Mouse (Mus musculus) kidney, postnatal 0 days (tissue): ENCODE data around the gene Efcab11. TPM values are rescaled to one million over a fixed set of nuclear protein-coding genes. Genes with fewer than 3 reads are reported as not detected.

Experiments
- ATAC-seq: fragments of 200-750 bp; cut with Nextera tagmentation; replicated peaks from 2 replicates; pipeline ENCODE4 v1.8.0; 2017; ENCODE audit warnings: low read depth, moderate number of reproducible peaks, moderate TSS enrichment, moderate library complexity; ENCODE audit not compliant: low FRiP score
- DNase-seq: peaks from one replicate; pipeline ENCODE4 v3.0.0-alpha.2; 2016; ENCODE audit warnings: low spot score
- H3K27ac ChIP-seq: fragments of 300-500 bp; sonication (generic); 2 replicates; pipeline ENCODE4 v1.5.1; 2014; ENCODE audit warnings: mild to moderate bottlenecking
- H3K27me3 ChIP-seq: fragments of 300-500 bp; sonication (generic); 2 replicates; pipeline ENCODE4 v1.6.1; 2014; ENCODE audit warnings: low read length, mixed read lengths; ENCODE audit not compliant: insufficient read depth
- H3K36me3 ChIP-seq: fragments of 300-500 bp; sonication (generic); 2 replicates; pipeline ENCODE4 v1.6.1; 2014; ENCODE audit warnings: low read length, mixed read lengths; ENCODE audit not compliant: insufficient read depth
- H3K4me1 ChIP-seq: fragments of 300-500 bp; sonication (generic); replicated peaks from 2 replicates; pipeline ENCODE4 v1.6.1; 2014; ENCODE audit warnings: antibody characterized with exemption, low read length, mixed read lengths; ENCODE audit not compliant: insufficient read depth
- H3K4me2 ChIP-seq: fragments of 300-500 bp; sonication (generic); 2 replicates; pipeline ENCODE4 v1.6.1; 2014; ENCODE audit warnings: mild to moderate bottlenecking, low read length, moderate library complexity, mixed read lengths
- H3K4me3 ChIP-seq: fragments of 300-500 bp; sonication (generic); replicated peaks from 2 replicates; pipeline ENCODE4 v1.5.1; 2014; ENCODE audit warnings: low read depth, low read length
- H3K9ac ChIP-seq: fragments of 300-500 bp; sonication (generic); 2 replicates; pipeline ENCODE4 v1.6.1; 2014; ENCODE audit warnings: low read depth, low read length
- H3K9me3 ChIP-seq: fragments of 300-500 bp; sonication (generic); replicated peaks from 2 replicates; pipeline ENCODE4 v1.6.1; 2016; ENCODE audit warnings: low read length, inconsistent platforms, mixed read lengths
- CTCF ChIP-seq: IDR thresholded peaks from 2 replicates; pipeline ENCODE4 v1.5.1; 2016; ENCODE audit warnings: antibody characterized with exemption, low read depth, mild to moderate bottlenecking, moderate library complexity
- WGBS: fragments of 180-500 bp; shearing (Covaris S2); extraction: QIAGEN DNeasy Blood & Tissue Kit; methylation state at CpG from one replicate; pipeline ENCODE4 v1.1.7; 2014; 5-methylcytosine and 5-hydroxymethylcytosine counted together
- polyA plus RNA-seq: library from polyadenylated mRNA; unstranded; fragments of >200 nt; fragmentation: Nextera tagmentation; extraction: Ambion mirVana; gene quantifications from 2 replicates; pipeline ENCODE4 v1.2.1, GENCODE M21; 2015

Gene Efcab11
- polyA plus RNA-seq, 1 experiment from 2014 or later: 8.3 TPM

DNA sequence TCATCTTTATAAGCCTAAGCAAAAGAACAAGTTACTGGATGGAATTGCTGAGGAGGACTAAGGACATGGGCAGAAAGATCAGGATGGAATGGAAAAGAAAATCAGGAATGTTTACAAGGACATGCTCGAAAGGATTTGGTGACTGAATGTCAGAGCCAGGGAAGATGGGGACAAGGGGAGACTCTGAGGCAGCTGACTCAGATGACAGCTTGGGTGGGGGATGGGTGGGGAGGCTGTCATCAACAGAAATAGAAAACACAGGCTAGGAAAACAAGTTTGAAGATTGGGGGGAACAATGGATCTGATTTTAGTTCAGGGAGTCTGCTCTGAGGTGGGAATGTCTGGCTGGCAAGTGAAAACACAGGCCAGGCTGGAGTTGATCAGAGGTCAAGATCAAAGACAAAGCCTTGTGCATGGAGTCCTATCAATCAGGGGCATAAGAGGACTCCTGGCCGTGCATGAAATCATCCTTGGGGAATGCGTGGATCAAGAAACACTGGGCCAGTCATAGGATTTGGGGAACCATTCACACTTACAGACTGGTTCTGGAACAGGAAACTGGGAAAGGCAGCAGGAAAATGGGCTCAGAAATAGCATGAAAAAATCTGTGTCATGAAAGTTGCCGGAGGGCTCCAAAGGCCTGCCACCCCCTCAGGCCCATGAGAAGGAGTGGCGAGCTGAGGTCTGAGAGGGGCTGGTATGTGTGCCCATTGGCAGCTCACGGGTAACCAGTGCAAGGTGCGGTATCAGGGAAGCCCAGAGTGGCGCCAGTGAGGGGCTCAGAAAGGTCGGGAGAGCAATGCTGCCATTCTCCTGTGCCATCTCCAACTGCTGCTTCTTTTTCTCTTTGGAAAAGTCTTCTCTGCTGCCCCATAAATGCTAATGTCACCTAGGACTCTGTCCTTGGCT lies 168.9 kb downstream of the Efcab11 start:
- TF ChIP-seq CTCF: no peak
- H3K27me3 ChIP-seq: no peaks in the 10 kb centered on the region
- no peaks in the 10 kb centered on the region for H3K9me3 ChIP-seq
- ATAC-seq: no peak
- no peak overlapping the region for H3K27ac ChIP-seq
- no peak for DNase-seq
- no peaks in the 10 kb centered on the region for H3K4me1 ChIP-seq
- no peaks in the 10 kb centered on the region for H3K36me3 ChIP-seq
- WGBS: 48% methylated on average over 9 of the region's 9 CpGs
- no peak overlapping the region for H3K4me3 ChIP-seq
- H3K4me2 ChIP-seq: no peak overlapping the region
- no peak overlapping the region for H3K9ac ChIP-seq

DNA sequence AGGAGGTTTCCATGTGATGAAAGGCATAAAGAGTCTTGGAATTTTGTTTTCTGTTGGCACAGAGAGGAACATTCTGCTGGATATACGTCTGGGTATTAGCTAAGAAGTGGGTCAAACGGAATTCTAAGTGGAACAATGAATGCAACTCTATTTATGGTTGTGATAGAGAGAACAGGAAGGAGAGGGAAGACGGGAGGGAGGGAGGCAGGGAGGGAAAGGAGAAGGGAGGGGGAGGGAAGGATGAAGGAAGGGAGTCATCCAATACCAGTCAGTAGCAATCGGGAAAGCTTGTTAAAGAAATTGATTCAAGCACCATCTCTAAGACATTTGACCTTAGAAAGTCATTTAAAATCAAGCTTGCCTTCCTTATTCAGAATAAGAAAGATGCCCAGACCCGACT lies 172.0 kb downstream of the Efcab11 start:
- DNase-seq (no peak), ATAC-seq (no peak)
- no peaks in the 10 kb centered on the region for H3K9me3 ChIP-seq
- WGBS: 29% methylated on average over 5 of the region's 5 CpGs
- no peak overlapping the region for H3K4me2 ChIP-seq
- no peaks in the 10 kb centered on the region for H3K4me1 ChIP-seq
- no peak overlapping the region for H3K27ac ChIP-seq
- TF ChIP-seq CTCF: no peak
- H3K36me3 ChIP-seq: no peaks in the 10 kb centered on the region
- H3K4me3 ChIP-seq: no peak overlapping the region
- H3K9ac ChIP-seq: no peak overlapping the region
- no peaks in the 10 kb centered on the region for H3K27me3 ChIP-seq

DNA sequence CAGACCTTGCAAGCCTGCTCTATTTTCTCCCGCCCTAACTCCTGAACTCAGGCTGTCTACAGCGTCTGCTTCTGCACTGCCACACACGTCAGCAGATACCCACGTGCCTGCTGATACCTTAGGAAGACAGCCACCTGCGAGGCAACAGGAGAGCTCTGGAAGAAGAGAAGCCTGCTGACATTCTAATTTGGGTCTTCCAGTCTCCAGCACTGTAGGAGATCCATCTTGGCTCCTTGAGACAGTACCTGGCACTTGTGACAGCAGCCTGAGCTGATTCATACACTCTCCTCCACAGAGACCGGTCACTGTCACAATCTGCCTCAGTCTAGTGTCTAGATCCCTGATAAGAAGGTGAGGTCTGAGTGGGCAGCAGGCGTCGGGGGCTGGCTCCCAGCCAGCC lies 182.0 kb downstream of the Efcab11 start:
- H3K4me1 ChIP-seq: no peaks in the 10 kb centered on the region
- ATAC-seq: no peak
- no peaks in the 10 kb centered on the region for H3K27me3 ChIP-seq
- no peaks in the 10 kb centered on the region for H3K9me3 ChIP-seq
- H3K36me3 ChIP-seq: no peaks in the 10 kb centered on the region
- no peak for DNase-seq
- no peak overlapping the region for H3K4me2 ChIP-seq
- H3K9ac ChIP-seq: no peak overlapping the region
- H3K4me3 ChIP-seq: no peak overlapping the region
- TF ChIP-seq CTCF: no peak
- H3K27ac ChIP-seq: no peak overlapping the region
- WGBS: 87% methylated on average over 8 of the region's 8 CpGs

DNA sequence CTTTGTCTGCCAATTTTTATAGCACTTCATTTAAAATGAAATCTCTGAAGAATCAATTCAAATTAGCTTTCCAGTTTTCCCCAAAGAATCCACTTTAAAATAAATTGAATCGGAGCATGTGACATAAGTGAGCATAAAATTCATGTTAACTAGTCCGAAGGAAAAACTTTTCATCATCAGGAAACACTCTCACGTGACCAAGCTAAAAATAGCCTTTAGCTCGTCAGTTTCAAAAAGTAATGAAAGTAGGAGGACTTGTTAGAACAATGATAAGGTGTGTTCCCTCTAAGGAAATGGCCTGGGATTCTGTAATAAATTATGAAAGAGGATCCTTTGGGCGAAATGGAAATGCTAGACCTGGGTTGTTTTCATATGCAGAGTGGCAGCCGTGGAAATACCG lies 183.9 kb downstream of the Efcab11 start:
- Histone ChIP-seq H3K9me3 (no peaks in the 10 kb centered on the region), H3K4me1 (no peaks in the 10 kb centered on the region), H3K27me3 (no peaks in the 10 kb centered on the region), H3K4me2 (no peak overlapping the region), H3K4me3 (no peak overlapping the region), H3K36me3 (no peaks in the 10 kb centered on the region), H3K9ac (no peak overlapping the region), H3K27ac (no peak overlapping the region)
- WGBS: 37% methylated on average over 7 of the region's 7 CpGs
- DNase-seq (peak; percentile 10), ATAC-seq (no peak)
- no peak for TF ChIP-seq CTCF

DNA sequence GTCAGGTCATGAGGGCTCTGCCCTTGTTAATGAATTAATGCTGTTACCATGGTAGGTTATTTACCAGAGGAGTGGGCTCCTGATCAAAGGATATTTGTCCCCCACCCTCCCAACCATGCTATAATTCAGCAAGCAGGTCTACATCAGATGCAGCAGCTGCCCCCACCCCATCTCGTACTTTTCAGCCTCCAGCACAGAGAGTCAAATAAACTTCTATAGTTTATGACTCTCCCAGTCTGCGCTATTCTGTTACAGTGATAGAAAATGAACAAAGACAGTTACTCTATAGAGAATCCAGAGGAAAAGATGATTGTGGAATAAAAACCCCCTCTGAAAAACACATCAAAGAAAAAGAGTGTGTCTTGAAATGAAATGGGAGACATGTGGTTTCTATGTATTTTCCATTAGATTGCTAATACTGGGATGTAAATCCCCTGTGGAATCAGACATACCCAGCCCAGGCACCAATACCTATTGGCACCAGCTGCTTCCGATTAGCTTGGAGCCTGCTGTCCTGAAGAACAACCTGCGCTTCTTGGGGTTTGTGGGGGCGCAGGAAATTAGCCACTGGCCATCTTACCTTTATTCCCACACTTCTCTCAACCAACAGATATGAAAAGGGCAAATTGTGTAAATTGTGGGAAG lies 184.7 kb downstream of the Efcab11 start:
- Histone ChIP-seq H3K9ac (no peak overlapping the region), H3K27ac (no peak overlapping the region), H3K9me3 (no peaks in the 10 kb centered on the region), H3K4me2 (no peak overlapping the region), H3K36me3 (no peaks in the 10 kb centered on the region), H3K4me1 (no peaks in the 10 kb centered on the region), H3K4me3 (no peak overlapping the region), H3K27me3 (no peaks in the 10 kb centered on the region)
- no peak for TF ChIP-seq CTCF
- no peak for DNase-seq
- no peak for ATAC-seq
- 80% methylated on average over 5 of the region's 5 CpGs for WGBS

DNA sequence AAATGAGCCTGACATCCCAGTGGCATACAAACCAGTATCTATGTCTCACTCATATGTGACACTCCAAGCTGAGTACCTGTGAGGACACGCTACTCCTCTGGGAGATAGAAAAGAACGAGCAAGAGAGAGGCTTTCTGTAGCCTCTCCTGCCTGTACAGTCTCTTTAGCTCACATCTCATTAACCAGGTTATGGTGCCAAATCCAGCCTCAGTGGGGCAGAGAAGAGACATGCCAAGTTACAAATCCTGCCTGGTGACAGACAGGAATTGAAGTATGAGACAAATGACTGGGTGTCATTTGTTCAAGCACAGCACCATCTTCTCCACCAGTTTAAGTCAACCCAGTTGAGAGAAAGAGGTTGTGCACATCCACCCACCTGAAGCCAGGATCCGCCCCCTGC lies 190.2 kb downstream of the Efcab11 start:
- 94% methylated on average over 3 of the region's 3 CpGs for WGBS
- Histone ChIP-seq H3K27ac (no peak overlapping the region), H3K4me2 (no peak overlapping the region), H3K36me3 (no peaks in the 10 kb centered on the region), H3K9me3 (no peaks in the 10 kb centered on the region), H3K9ac (no peak overlapping the region), H3K4me3 (no peak overlapping the region), H3K4me1 (no peaks in the 10 kb centered on the region), H3K27me3 (no peaks in the 10 kb centered on the region)
- no peak for ATAC-seq
- no peak for TF ChIP-seq CTCF
- DNase-seq: no peak
